Mouse (Mus musculus) megakaryocyte, embryonic 14.5 days (primary cell): ENCODE results near the gene Abi1.

Source experiments
- FLI1 ChIP-seq: IDR thresholded peaks from 2 replicates; pipeline ENCODE4 v1.6.1; 2012; ENCODE audit warnings: low read length, inconsistent platforms, mixed read lengths
- GATA1 ChIP-seq: IDR thresholded peaks from 3 replicates; pipeline ENCODE4 v1.6.1; 2012; ENCODE audit warnings: mixed read lengths, low read length, inconsistent platforms, borderline replicate concordance

- TF ChIP-seq GATA1 (no peak), FLI1 (peak; percentile 93)
Measured at GRCm38 (mm10) chr2:23067552-23068369, 27.7 kb upstream of the Abi1 start, which contains the start of gene Acbd5.
